Mouse (Mus musculus) hindbrain, postnatal 0 days (tissue): ENCODE measurements around the gene Tcf20. TPM values are rescaled to one million over a fixed set of nuclear protein-coding genes. Genes with fewer than 3 reads are reported as not detected.

Experiments
- ATAC-seq: fragments of 200-750 bp; cut with Nextera tagmentation; 2 replicates; pipeline ENCODE4 v1.8.0; 2017; ENCODE audit warnings: mild to moderate bottlenecking, moderate TSS enrichment, moderate library complexity
- DNase-seq: peaks from one replicate; pipeline ENCODE4 v3.0.0-alpha.2; 2015; ENCODE audit warnings: low spot score
- H3K27ac ChIP-seq: fragments of 300-500 bp; sonication (generic); 2 replicates; pipeline ENCODE4 v1.5.1; 2014; ENCODE audit warnings: mild to moderate bottlenecking
- H3K27me3 ChIP-seq: fragments of 300-500 bp; sonication (generic); 2 replicates; pipeline ENCODE4 v1.6.1; 2014; ENCODE audit warnings: low read length, mixed read lengths; ENCODE audit not compliant: insufficient read depth
- H3K36me3 ChIP-seq: fragments of 300-500 bp; sonication (generic); 2 replicates; pipeline ENCODE4 v1.6.1; 2014; ENCODE audit warnings: low read length, mixed read lengths; ENCODE audit not compliant: insufficient read depth
- H3K4me1 ChIP-seq: fragments of 300-500 bp; sonication (generic); 2 replicates; pipeline ENCODE4 v1.6.1; 2014; ENCODE audit warnings: antibody characterized with exemption, low read length, mixed read lengths; ENCODE audit not compliant: insufficient read depth
- H3K4me2 ChIP-seq: fragments of 300-500 bp; sonication (generic); 2 replicates; pipeline ENCODE4 v1.6.1; 2014; ENCODE audit warnings: low read depth, mild to moderate bottlenecking, low read length, moderate library complexity, mixed read lengths
- H3K4me3 ChIP-seq: fragments of 300-500 bp; sonication (generic); 2 replicates; pipeline ENCODE4 v1.5.1; 2014; ENCODE audit warnings: low read length
- H3K9ac ChIP-seq: fragments of 300-500 bp; sonication (generic); replicated peaks from 2 replicates; pipeline ENCODE4 v1.6.1; 2014; ENCODE audit warnings: mild to moderate bottlenecking, low read length, moderate library complexity, mixed read lengths
- H3K9me3 ChIP-seq: fragments of 300-500 bp; sonication (generic); 2 replicates; pipeline ENCODE4 v1.6.1; 2016; ENCODE audit warnings: low read length, mixed read lengths
- CTCF ChIP-seq: IDR thresholded peaks from 2 replicates; pipeline ENCODE4 v1.5.1; 2016; ENCODE audit warnings: antibody characterized with exemption, control low read depth, low read depth
- WGBS: fragments of 180-500 bp; shearing (Covaris S2); extraction: QIAGEN DNeasy Blood & Tissue Kit; methylation state at CpG from one replicate; pipeline ENCODE4 v1.1.7; 2014; 5-methylcytosine and 5-hydroxymethylcytosine counted together
- polyA plus RNA-seq: library from polyadenylated mRNA; unstranded; fragments of >200 nt; fragmentation: Nextera tagmentation; extraction: Ambion mirVana; gene quantifications from 2 replicates; pipeline ENCODE4 v1.2.1, GENCODE M21; 2015
- total RNA-seq: library from RNA; depleted of rRNA; stranded (reverse); fragments of >200 nt; gene quantifications from 2 replicates; pipeline ENCODE4 v1.2.3, GENCODE M21; 2014

The Tcf20 gene
- total and polyA plus RNA-seq, 2 experiments from 2014 or later: 8.6 to 98.3 TPM

DNA sequence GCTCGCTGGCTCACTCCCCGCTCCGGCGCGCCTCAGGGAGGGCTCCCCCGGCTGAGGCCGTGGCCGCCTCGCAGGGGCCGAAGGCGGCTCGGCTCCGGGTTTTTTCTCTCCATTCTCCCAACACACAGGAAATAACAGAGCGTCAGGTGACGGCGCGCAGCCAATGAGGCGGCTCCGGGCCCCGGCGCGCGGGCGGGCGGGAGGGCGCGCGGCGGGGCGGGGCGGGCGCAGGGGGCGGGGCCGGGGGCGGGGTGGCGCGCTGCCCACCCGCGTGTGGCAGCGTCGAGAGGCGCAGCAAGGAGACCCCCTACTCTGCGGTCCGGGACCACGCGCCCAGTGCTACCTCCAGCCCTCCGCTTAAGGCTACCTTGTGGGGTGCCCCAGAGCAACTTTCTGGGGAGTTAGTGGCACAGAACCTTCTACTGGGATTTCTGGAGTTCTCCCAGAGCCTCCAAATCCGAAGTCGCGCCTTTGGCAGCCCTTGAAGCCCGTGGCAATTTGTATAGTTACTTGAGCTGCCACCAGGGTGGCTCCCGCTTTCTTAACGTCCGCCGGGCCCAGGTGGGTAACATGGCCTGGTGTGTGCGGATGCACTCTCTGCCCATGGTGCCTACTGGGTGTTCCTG is 87.9 kb downstream of the Tcf20 start:
- H3K27ac ChIP-seq: peak overlapping the region; percentile 85
- no peaks in the 10 kb centered on the region for H3K27me3 ChIP-seq
- TF ChIP-seq CTCF: peak; percentile 32; the same call in 1 of the 2 replicates
- peak overlapping the region; percentile 88 for H3K9ac ChIP-seq
- under 1% methylated on average over 55 of the region's 56 CpGs for WGBS
- H3K4me2 ChIP-seq: peak overlapping the region; percentile 99
- DNase-seq: peak; percentile 90
- H3K4me3 ChIP-seq: peak overlapping the region; percentile 97
- no peaks in the 10 kb centered on the region for H3K9me3 ChIP-seq
- peaks cover 19% of the 10 kb centered on the region for H3K4me1 ChIP-seq
- no peaks in the 10 kb centered on the region for H3K36me3 ChIP-seq
- peak; percentile 95 for ATAC-seq

DNA sequence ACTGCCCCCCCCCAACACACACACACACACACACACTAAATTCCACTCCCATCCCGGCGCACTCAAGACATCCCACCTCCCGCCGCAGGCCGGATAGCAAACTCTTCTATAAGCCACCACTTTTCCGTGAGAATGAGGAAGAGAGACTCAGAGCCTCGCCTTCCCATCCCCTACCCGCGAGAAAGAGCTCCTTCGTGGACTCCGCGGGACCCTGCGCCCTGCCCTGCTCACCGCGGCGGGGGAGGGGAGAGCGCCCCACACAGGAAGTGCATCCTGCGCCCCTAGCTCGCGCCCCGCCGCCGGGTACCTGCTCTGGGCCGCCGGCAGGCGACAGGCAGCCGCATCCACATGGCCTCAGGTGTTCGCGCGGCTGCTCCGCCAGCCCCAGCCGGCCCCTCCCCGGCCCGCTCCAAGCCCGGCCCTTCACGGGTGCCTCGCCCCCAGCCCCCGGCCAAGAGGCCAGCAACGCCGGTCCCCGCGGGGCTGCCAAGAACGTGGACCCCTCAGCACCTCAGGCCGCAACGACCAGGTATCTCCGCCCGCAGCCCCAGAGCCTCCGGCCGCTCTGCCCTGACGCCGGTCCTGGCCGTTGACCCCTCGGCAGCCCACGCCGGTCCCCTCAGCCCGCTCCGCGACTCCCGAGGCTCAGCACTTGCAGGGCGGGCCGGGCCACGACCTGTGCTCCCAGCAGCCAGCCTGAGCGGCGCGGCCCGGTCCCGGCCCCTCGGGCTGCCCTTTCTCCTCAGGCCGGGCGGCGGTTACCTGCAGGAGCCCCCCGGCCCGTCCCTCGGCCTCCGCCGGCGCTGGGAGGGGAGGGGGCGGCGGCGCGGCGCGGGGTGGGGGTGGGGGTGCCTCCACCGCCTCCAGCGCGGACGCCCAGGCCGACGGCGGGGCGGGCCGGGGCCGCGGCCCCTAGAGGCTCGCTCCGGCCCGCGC is 88.7 kb downstream of the Tcf20 start:
- Histone ChIP-seq H3K27ac (peak overlapping the region; percentile 85), H3K9ac (peak overlapping the region; percentile 88), H3K4me3 (peak overlapping the region; percentile 97), H3K4me1 (peaks cover 12% of the 10 kb centered on the region), H3K9me3 (no peaks in the 10 kb centered on the region), H3K4me2 (peak overlapping the region; percentile 99), H3K27me3 (no peaks in the 10 kb centered on the region), H3K36me3 (no peaks in the 10 kb centered on the region)
- peak; percentile 65 for ATAC-seq
- WGBS: 2% methylated on average over 62 of the region's 98 CpGs
- TF ChIP-seq CTCF: peak; percentile 22; the same call in 1 of the 2 replicates
- DNase-seq: peak; percentile 41

DNA sequence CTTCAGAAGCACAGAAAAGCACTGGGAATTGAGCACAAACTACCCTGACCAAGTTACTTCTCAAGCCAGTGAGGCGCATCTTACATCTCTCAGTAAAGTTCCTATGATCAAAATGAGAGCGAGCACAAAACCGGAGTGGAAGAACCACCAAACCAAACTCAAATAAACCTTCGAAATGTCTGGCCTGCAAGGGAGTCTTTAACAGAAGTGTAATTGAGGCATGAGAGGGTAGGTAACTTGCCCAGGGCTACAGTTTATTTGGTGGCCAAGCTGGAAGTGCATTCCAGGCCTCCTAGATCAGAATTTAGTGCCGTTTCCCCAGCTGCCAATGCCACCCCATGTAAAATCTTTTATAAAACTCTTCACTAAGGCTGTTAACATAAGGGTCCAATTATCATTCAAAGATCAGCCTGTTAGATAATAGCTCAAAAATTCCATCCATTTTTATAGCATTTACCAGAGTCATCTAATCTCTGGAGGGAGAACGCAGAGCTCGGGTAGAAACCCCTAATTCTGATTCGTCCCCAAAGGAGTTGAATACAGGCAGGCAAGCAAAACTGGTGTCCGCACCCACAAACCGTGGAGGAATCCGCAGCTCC is 89.4 kb downstream of the Tcf20 start:
- TF ChIP-seq CTCF: no peak
- peak overlapping the region; percentile 97 for H3K4me3 ChIP-seq
- WGBS: 19% methylated on average over 11 of the region's 11 CpGs
- no peaks in the 10 kb centered on the region for H3K27me3 ChIP-seq
- no peak overlapping the region for H3K27ac ChIP-seq
- H3K9ac ChIP-seq: peak overlapping the region; percentile 88; the same call in 1 of the 2 replicates
- peaks cover 11% of the 10 kb centered on the region; the same call in 1 of the 2 replicates for H3K4me1 ChIP-seq
- DNase-seq (no peak), ATAC-seq (no peak)
- H3K4me2 ChIP-seq: peak overlapping the region; percentile 99
- no peaks in the 10 kb centered on the region for H3K9me3 ChIP-seq
- H3K36me3 ChIP-seq: no peaks in the 10 kb centered on the region

DNA sequence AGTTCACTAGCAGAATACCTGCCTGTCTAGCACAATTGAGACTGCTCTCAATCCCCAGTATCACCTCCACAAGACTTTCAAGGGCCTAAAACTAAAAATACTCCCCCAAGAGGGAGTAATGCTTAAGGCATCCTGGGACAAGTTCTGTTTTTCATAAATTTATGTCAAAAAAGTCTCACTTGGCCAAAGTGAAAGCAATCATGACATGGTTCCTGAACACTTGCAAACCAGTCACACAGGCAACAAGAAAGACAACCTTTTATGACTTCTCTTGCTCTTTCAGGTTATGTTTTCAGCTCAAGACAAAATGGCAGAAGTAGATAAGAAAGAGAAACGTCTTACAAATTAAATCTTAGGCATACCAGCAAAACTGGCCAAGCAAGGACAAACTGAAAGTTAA is 91.3 kb downstream of the Tcf20 start:
- H3K4me3 ChIP-seq: no peak overlapping the region
- 80% methylated on average over 1 of the region's 1 CpGs for WGBS
- H3K27me3 ChIP-seq: no peaks in the 10 kb centered on the region
- peaks cover 11% of the 10 kb centered on the region; the same call in 1 of the 2 replicates for H3K4me1 ChIP-seq
- no peak overlapping the region for H3K9ac ChIP-seq
- H3K27ac ChIP-seq: no peak overlapping the region
- ATAC-seq (no peak), DNase-seq (no peak)
- TF ChIP-seq CTCF: no peak
- H3K9me3 ChIP-seq: no peaks in the 10 kb centered on the region
- H3K36me3 ChIP-seq: no peaks in the 10 kb centered on the region
- no peak overlapping the region for H3K4me2 ChIP-seq

DNA sequence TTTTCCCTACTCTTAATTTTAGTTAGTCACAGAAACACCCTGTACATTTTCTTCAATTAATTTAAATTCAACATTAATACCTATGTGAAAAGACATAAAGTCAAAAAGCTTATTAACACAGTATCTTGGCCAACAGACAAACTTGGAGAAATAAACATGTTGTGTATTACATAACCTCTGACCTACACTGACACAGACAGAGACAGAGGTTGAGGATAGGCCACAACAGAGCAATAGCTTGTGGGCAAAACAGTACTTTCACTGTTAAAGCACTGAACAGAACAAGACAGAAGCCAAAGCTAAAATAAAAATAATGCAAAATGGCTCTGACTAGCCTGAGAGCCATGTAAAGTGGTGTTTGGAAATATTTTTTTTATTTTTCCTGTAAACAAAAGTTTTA is 97.2 kb downstream of the Tcf20 start:
- no peak for ATAC-seq
- Histone ChIP-seq H3K36me3 (no peaks in the 10 kb centered on the region), H3K4me2 (no peak overlapping the region)

DNA sequence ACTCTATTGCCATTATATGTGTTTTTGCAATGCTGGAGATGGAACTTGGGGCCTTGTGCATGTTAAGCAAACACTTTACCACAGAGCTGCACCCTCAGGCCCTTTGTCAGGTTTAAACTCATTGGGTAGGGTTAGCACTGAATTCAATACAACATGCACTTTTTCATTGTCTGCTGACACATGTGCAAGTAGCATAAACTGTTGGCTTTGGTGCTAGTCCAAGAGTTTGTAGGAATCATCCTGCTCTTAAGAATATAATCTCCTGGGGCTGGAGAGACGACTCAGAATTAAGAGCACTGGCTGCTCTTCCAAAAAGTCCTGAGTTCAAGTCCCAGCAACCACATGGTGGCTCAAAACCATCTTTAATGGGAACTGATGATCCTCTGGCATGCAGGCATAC is 98.2 kb downstream of the Tcf20 start:
- no peak overlapping the region for H3K4me2 ChIP-seq
- H3K36me3 ChIP-seq: no peaks in the 10 kb centered on the region
- no peak overlapping the region for H3K27ac ChIP-seq
- TF ChIP-seq CTCF: no peak
- H3K9ac ChIP-seq: no peak overlapping the region
- WGBS: 68% methylated on average over 1 of the region's 1 CpGs
- H3K27me3 ChIP-seq: no peaks in the 10 kb centered on the region
- H3K9me3 ChIP-seq: no peaks in the 10 kb centered on the region
- H3K4me3 ChIP-seq: no peak overlapping the region
- no peaks in the 10 kb centered on the region for H3K4me1 ChIP-seq
- DNase-seq (no peak), ATAC-seq (no peak)

More for the DNA sequence above, 97.2 kb downstream of the Tcf20 start:
- no peaks in the 10 kb centered on the region for H3K4me1 ChIP-seq
- no peak for TF ChIP-seq CTCF
- H3K9me3 ChIP-seq: no peaks in the 10 kb centered on the region
- no peak overlapping the region for H3K9ac ChIP-seq
- no peak overlapping the region for H3K4me3 ChIP-seq
- no peak for DNase-seq
- no peaks in the 10 kb centered on the region for H3K27me3 ChIP-seq
- no peak overlapping the region for H3K27ac ChIP-seq
